Mouse (Mus musculus): ENCODE results near the gene Nmrk2.

- no peak for TF ChIP-seq POLR2A (IDR thresholded peaks at IDR 0.05; ENCODE audit: low read depth, low read length)
- no peak for TF ChIP-seq CTCF (IDR thresholded peaks at IDR 0.05; ENCODE audit: borderline replicate concordance, insufficient read depth, low read length)
Measured at GRCm38 (mm10) chr10:81193991-81194774, 7.7 kb downstream of the Nmrk2 start.

Measured in embryonic fibroblast, embryonic 13.5 days (primary cell).